Mouse (Mus musculus): ENCODE measurements around the gene Fkbp1a. TPM values are rescaled to one million over a fixed set of nuclear protein-coding genes. Genes with fewer than 3 reads are reported as not detected.

The Fkbp1a gene
- polyA plus RNA-seq (2017; shearing (Covaris generic)): 135 TPM

GRCm38 (mm10) chr2:151542323-151543062 lies at the start of gene Fkbp1a:
Fkbp1a (plus strand) TSS chr2:151542483.

GRCm38 (mm10) chr2:151494035-151494803 lies 48.1 kb upstream of the Fkbp1a start, which contains the start of gene Nsfl1c:
Nsfl1c (plus strand) TSS chr2:151494182.

GRCm38 (mm10) chr2:151571873-151572700 lies 29.8 kb downstream of the Fkbp1a start, which contains the start of gene Sdcbp2:
Sdcbp2 (plus strand) TSS chr2:151572622.

Other genes with a start within 250 kb of the Fkbp1a start
- gene 4921509C19Rik, start 66.3 kb upstream of the Fkbp1a start, polyA plus RNA-seq (2017; shearing (Covaris generic)): not detected
- gene Nsfl1c, start 48.3 kb upstream of the Fkbp1a start, polyA plus RNA-seq (2017; shearing (Covaris generic)): 178 TPM
- 76.5 TPM for gene Sdcbp2, start 30.1 kb downstream of the Fkbp1a start, polyA plus RNA-seq (2017; shearing (Covaris generic))
- gene Snph, start 90.1 kb downstream of the Fkbp1a start, polyA plus RNA-seq (2017; shearing (Covaris generic)): not detected
- gene Rad21l, start 126.0 kb downstream of the Fkbp1a start, polyA plus RNA-seq (2017; shearing (Covaris generic)): not detected
- 0.26 TPM for gene Tmem74b, start 159.5 kb downstream of the Fkbp1a start, polyA plus RNA-seq (2017; shearing (Covaris generic))
- 88.2 TPM for gene Psmf1, start 201.7 kb downstream of the Fkbp1a start, polyA plus RNA-seq (2017; shearing (Covaris generic))

Measured in CD4-positive, CD25-positive, alpha-beta regulatory T cell, adult 9 weeks (primary cell).